Mouse (Mus musculus): ENCODE results near the gene Acsl5. TPM values are rescaled to one million over a fixed set of nuclear protein-coding genes. Genes with fewer than 3 reads are reported as not detected.

Gene Acsl5
- polyA plus RNA-seq, 1 experiment, result not detected

- Histone ChIP-seq H3K27ac (ENCODE audit: insufficient read depth, low read depth, low read length) (no peak overlapping the region), H3K4me1 (ENCODE audit: control insufficient read depth, insufficient read depth, low read length) (peaks cover 4% of the 10 kb centered on the region; the same call in 1 of the 2 replicates), H3K4me3 (ENCODE audit: insufficient read depth, low read depth, low read length) (no peak overlapping the region)
- WGBS, result 83% methylated on average over 3 of the region's 3 CpGs
- no peak for TF ChIP-seq POLR2A (IDR thresholded peaks at IDR 0.05; ENCODE audit: insufficient read depth, low read depth, low read length)
- no peak for TF ChIP-seq CTCF (IDR thresholded peaks at IDR 0.05; ENCODE audit: insufficient read depth, low read depth, low read length)
Observed at GRCm38 (mm10) chr19:55265269-55265668, 13.5 kb downstream of the Acsl5 start.

GRCm38 (mm10) chr19:55266786-55267185 is 15.0 kb downstream of the Acsl5 start:
- Histone ChIP-seq H3K4me3 (ENCODE audit: insufficient read depth, low read depth, low read length) (no peak overlapping the region), H3K4me1 (ENCODE audit: control insufficient read depth, insufficient read depth, low read length) (peaks cover 5% of the 10 kb centered on the region; the same call in 1 of the 2 replicates), H3K27ac (ENCODE audit: insufficient read depth, low read depth, low read length) (no peak overlapping the region)
- WGBS, result 89% methylated on average over 3 of the region's 3 CpGs
- no peak for TF ChIP-seq CTCF (IDR thresholded peaks at IDR 0.05; ENCODE audit: insufficient read depth, low read depth, low read length)
- no peak for TF ChIP-seq POLR2A (IDR thresholded peaks at IDR 0.05; ENCODE audit: insufficient read depth, low read depth, low read length)

- WGBS, result 85% methylated on average over 3 of the region's 3 CpGs
- no peak overlapping the region for H3K4me3 ChIP-seq (ENCODE audit: insufficient read depth, low read depth, low read length)
- TF ChIP-seq CTCF (IDR thresholded peaks at IDR 0.05; ENCODE audit: insufficient read depth, low read depth, low read length) (no peak), POLR2A (IDR thresholded peaks at IDR 0.05; ENCODE audit: insufficient read depth, low read depth, low read length) (no peak)
- H3K27ac ChIP-seq (ENCODE audit: insufficient read depth, low read depth, low read length), result no peak overlapping the region
- H3K4me1 ChIP-seq (ENCODE audit: control insufficient read depth, insufficient read depth, low read length), result peaks cover 5% of the 10 kb centered on the region; the same call in 1 of the 2 replicates
Observed at GRCm38 (mm10) chr19:55268150-55268549, 16.4 kb downstream of the Acsl5 start.

GRCm38 (mm10) chr19:55269051-55269450 is 17.3 kb downstream of the Acsl5 start:
- H3K27ac ChIP-seq (ENCODE audit: insufficient read depth, low read depth, low read length), result no peak overlapping the region
- WGBS, result 87% methylated on average over 5 of the region's 5 CpGs
- H3K4me1 ChIP-seq (ENCODE audit: control insufficient read depth, insufficient read depth, low read length), result peaks cover 5% of the 10 kb centered on the region; the same call in 1 of the 2 replicates
- no peak for TF ChIP-seq CTCF (IDR thresholded peaks at IDR 0.05; ENCODE audit: insufficient read depth, low read depth, low read length)
- TF ChIP-seq POLR2A (IDR thresholded peaks at IDR 0.05; ENCODE audit: insufficient read depth, low read depth, low read length), result no peak
- H3K4me3 ChIP-seq (ENCODE audit: insufficient read depth, low read depth, low read length), result no peak overlapping the region

GRCm38 (mm10) chr19:55271448-55271847 is 19.7 kb downstream of the Acsl5 start:
- no peak overlapping the region for H3K4me3 ChIP-seq (ENCODE audit: insufficient read depth, low read depth, low read length)
- no peak overlapping the region for H3K27ac ChIP-seq (ENCODE audit: insufficient read depth, low read depth, low read length)
- WGBS, result 60% methylated on average over 3 of the region's 3 CpGs
- no peak for TF ChIP-seq CTCF (IDR thresholded peaks at IDR 0.05; ENCODE audit: insufficient read depth, low read depth, low read length)
- no peak for TF ChIP-seq POLR2A (IDR thresholded peaks at IDR 0.05; ENCODE audit: insufficient read depth, low read depth, low read length)
- peaks cover 5% of the 10 kb centered on the region; the same call in 1 of the 2 replicates for H3K4me1 ChIP-seq (ENCODE audit: control insufficient read depth, insufficient read depth, low read length)

- H3K27ac ChIP-seq (ENCODE audit: insufficient read depth, low read depth, low read length), result no peak overlapping the region
- WGBS, result 82% methylated on average over 6 of the region's 6 CpGs
- no peak overlapping the region for H3K4me3 ChIP-seq (ENCODE audit: insufficient read depth, low read depth, low read length)
- TF ChIP-seq POLR2A (IDR thresholded peaks at IDR 0.05; ENCODE audit: insufficient read depth, low read depth, low read length), result no peak
- no peak for TF ChIP-seq CTCF (IDR thresholded peaks at IDR 0.05; ENCODE audit: insufficient read depth, low read depth, low read length)
- H3K4me1 ChIP-seq (ENCODE audit: control insufficient read depth, insufficient read depth, low read length), result peaks cover 5% of the 10 kb centered on the region; the same call in 1 of the 2 replicates
Observed at GRCm38 (mm10) chr19:55273340-55273739, 21.6 kb downstream of the Acsl5 start.

- 76% methylated on average over 4 of the region's 4 CpGs for WGBS
- Histone ChIP-seq H3K27ac (ENCODE audit: insufficient read depth, low read depth, low read length) (no peak overlapping the region), H3K4me3 (ENCODE audit: insufficient read depth, low read depth, low read length) (no peak overlapping the region), H3K4me1 (ENCODE audit: control insufficient read depth, insufficient read depth, low read length) (no peaks in the 10 kb centered on the region)
- TF ChIP-seq CTCF (IDR thresholded peaks at IDR 0.05; ENCODE audit: insufficient read depth, low read depth, low read length), result no peak
Observed at GRCm38 (mm10) chr19:55276100-55276499, 24.4 kb downstream of the Acsl5 start.

GRCm38 (mm10) chr19:55276770-55277169 is 25.0 kb downstream of the Acsl5 start:
- no peaks in the 10 kb centered on the region for H3K4me1 ChIP-seq (ENCODE audit: control insufficient read depth, insufficient read depth, low read length)
- H3K4me3 ChIP-seq (ENCODE audit: insufficient read depth, low read depth, low read length), result no peak overlapping the region
- 73% methylated on average over 3 of the region's 3 CpGs for WGBS
- H3K27ac ChIP-seq (ENCODE audit: insufficient read depth, low read depth, low read length), result no peak overlapping the region
- TF ChIP-seq POLR2A (IDR thresholded peaks at IDR 0.05; ENCODE audit: insufficient read depth, low read depth, low read length) (no peak), CTCF (IDR thresholded peaks at IDR 0.05; ENCODE audit: insufficient read depth, low read depth, low read length) (no peak)

GRCm38 (mm10) chr19:55284093-55284492 is 32.4 kb downstream of the Acsl5 start:
- 94% methylated on average over 4 of the region's 4 CpGs for WGBS
- Histone ChIP-seq H3K4me3 (ENCODE audit: insufficient read depth, low read depth, low read length) (no peak overlapping the region), H3K4me1 (ENCODE audit: control insufficient read depth, insufficient read depth, low read length) (no peaks in the 10 kb centered on the region), H3K27ac (ENCODE audit: insufficient read depth, low read depth, low read length) (no peak overlapping the region)
- TF ChIP-seq POLR2A (IDR thresholded peaks at IDR 0.05; ENCODE audit: insufficient read depth, low read depth, low read length) (no peak), CTCF (IDR thresholded peaks at IDR 0.05; ENCODE audit: insufficient read depth, low read depth, low read length) (no peak)

GRCm38 (mm10) chr19:55286034-55286433 is 34.3 kb downstream of the Acsl5 start:
- 91% methylated on average over 4 of the region's 4 CpGs for WGBS
- Histone ChIP-seq H3K27ac (ENCODE audit: insufficient read depth, low read depth, low read length) (no peak overlapping the region), H3K4me3 (ENCODE audit: insufficient read depth, low read depth, low read length) (no peak overlapping the region), H3K4me1 (ENCODE audit: control insufficient read depth, insufficient read depth, low read length) (no peaks in the 10 kb centered on the region)
- no peak for TF ChIP-seq CTCF (IDR thresholded peaks at IDR 0.05; ENCODE audit: insufficient read depth, low read depth, low read length)
- no peak for TF ChIP-seq POLR2A (IDR thresholded peaks at IDR 0.05; ENCODE audit: insufficient read depth, low read depth, low read length)
